In the genomic region with DNA sequence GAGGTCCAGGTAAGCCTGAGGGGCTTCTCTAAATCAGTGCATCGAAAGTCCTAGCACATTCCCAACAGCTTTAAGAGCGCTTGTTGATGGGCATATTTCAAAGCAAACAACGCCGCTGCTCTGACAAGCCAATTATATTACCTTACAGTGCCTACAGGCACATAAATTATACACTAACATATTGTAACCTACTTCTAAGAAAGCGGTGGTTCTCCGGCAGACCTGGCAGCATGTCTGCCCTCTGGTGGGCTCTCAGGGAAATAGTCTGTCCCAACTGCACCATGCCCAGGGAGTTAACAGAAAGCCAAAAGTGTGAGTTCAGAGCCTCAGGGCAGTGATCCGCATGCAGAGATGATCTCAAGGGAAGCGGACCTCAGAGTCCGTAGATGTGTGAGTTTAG, we compare ENCODE assay signal across 8 mouse cellular contexts.
A peak's percentile ranks its signal among the peaks of the same experiment; 100 is the strongest.
DNase-seq lines count a peak whose midpoint lies in the region; ATAC-seq and TF ChIP-seq lines count a peak whose summit lies in the region.

No protein-coding gene starts in this region.

- H3K27me3 ChIP-seq in liver, postnatal 0 days (ENCODE audit: insufficient read depth, low read length), result no peaks in the 10 kb centered on the region

- WGBS in liver, postnatal 0 days (ENCODE audit: insufficient replicate concordance), result 39% methylated on average over 9 of the region's 9 CpGs
- WGBS in olfactory bulb, adult 2 months, result 31% methylated on average over 9 of the region's 9 CpGs

- peak; percentile 67 for TF ChIP-seq CTCF in liver, postnatal 0 days (IDR thresholded peaks at IDR 0.05; ENCODE audit: low read depth)
- peak; percentile 66; the same call in 1 of the 2 replicates for TF ChIP-seq CTCF in olfactory bulb, adult 2 months (IDR thresholded peaks at IDR 0.05; ENCODE audit: insufficient read depth, low read depth, low read length)

- no peak overlapping the region for H3K9ac ChIP-seq in liver, postnatal 0 days (replicated peaks)

- no peak for ATAC-seq in liver, postnatal 0 days

- TF ChIP-seq EP300 in liver, postnatal 0 days (IDR thresholded peaks at IDR 0.05; ENCODE audit: low read depth), result no peak

- H3K4me1 ChIP-seq in liver, postnatal 0 days (ENCODE audit: insufficient read depth), result no peaks in the 10 kb centered on the region
- peaks cover 4% of the 10 kb centered on the region; the same call in 1 of the 2 replicates for H3K4me1 ChIP-seq in olfactory bulb, adult 2 months (ENCODE audit: control insufficient read depth, insufficient read depth, low read length)

- H3K9me3 ChIP-seq in liver, postnatal 0 days (ENCODE audit: low read length), result no peaks in the 10 kb centered on the region

- no peak overlapping the region for H3K27ac ChIP-seq in liver, postnatal 0 days (ENCODE audit: low read depth)
- H3K27ac ChIP-seq in olfactory bulb, adult 2 months (ENCODE audit: insufficient read depth, low read depth, low read length), result no peak overlapping the region

- no peak overlapping the region for H3K4me3 ChIP-seq in liver, postnatal 0 days (ENCODE audit: low read depth, low read length)
- no peak overlapping the region for H3K4me3 ChIP-seq in olfactory bulb, adult 2 months (ENCODE audit: insufficient read depth, low read depth, low read length)

- no peak for TF ChIP-seq POLR2A in olfactory bulb, adult 2 months (IDR thresholded peaks at IDR 0.05; ENCODE audit: insufficient read depth, low read depth, low read length)

- no peaks in the 10 kb centered on the region for H3K36me3 ChIP-seq in liver, postnatal 0 days (replicated peaks; ENCODE audit: insufficient read depth, low read length)

- peak; percentile 57 for DNase-seq in CD4-positive helper T cell, adult 2 months (ENCODE audit: low read depth, low spot score)
- DNase-seq in MN1 (ENCODE audit: low spot score), result peak; percentile 59
- peak; percentile 58 for DNase-seq in cerebellum, adult 9-10 months
- peak; percentile 62 for DNase-seq in forelimb bud, embryonic 11.5 days (ENCODE audit: low read depth, low spot score)
- DNase-seq in kidney, postnatal 10 days, result peak; percentile 68
- DNase-seq in liver, postnatal 0 days, result peak; percentile 33
- no peak for DNase-seq in Muller cell, postnatal 12 days (ENCODE audit: inconsistent ontology term)

- no peak overlapping the region for H3K4me2 ChIP-seq in liver, postnatal 0 days (ENCODE audit: low read depth, low read length)
